Mouse (Mus musculus): Measurements from ENCODE around the gene Zp3r. TPM values are rescaled to one million over a fixed set of nuclear protein-coding genes. Genes with fewer than 3 reads are reported as not detected.

The Zp3r gene
- polyA plus RNA-seq, 2 experiments: not detected

GRCm38 (mm10) chr1:130549698-130550097, 79.7 kb downstream of the Zp3r start:
- Histone ChIP-seq H3K27me3 (ENCODE audit: control insufficient read depth, insufficient read depth, low read length) (no peaks in the 10 kb centered on the region), H3K4me2 (ENCODE audit: low read depth) (no peak overlapping the region), H3K9ac (replicated peaks) (no peak overlapping the region), H3K9me3 (ENCODE audit: control insufficient read depth, low read length) (no peaks in the 10 kb centered on the region), H3K4me1 (replicated peaks; ENCODE audit: control insufficient read depth in 2 of 2, insufficient read depth in 2 of 2, low read length in 1 of 2) (peaks cover 0 to 4% of the 10 kb centered on the region in 2 experiments; a peak in 1 of 4 replicates), H3K36me3 (replicated peaks; ENCODE audit: control insufficient read depth, insufficient read depth, low read depth) (no peaks in the 10 kb centered on the region), H3K4me3 (ENCODE audit: insufficient read depth in 1 of 2, low read depth in 2 of 2, low read length in 2 of 2) (no peak overlapping the region), H3K27ac (no peak overlapping the region)
- no peak for DNase-seq (ENCODE audit: low read depth in 3 of 3, low spot score in 3 of 3)
- WGBS (ENCODE audit: insufficient replicate concordance): 37% methylated on average over 6 of the region's 6 CpGs
- TF ChIP-seq CTCF (IDR thresholded peaks at IDR 0.05; ENCODE audit: low read depth) (no peak), EP300 (IDR thresholded peaks at IDR 0.05; ENCODE audit: low read depth) (no peak)
- no peak for ATAC-seq (ENCODE audit: insufficient read depth)

- Histone ChIP-seq H3K36me3 (replicated peaks; ENCODE audit: control insufficient read depth, insufficient read depth, low read depth) (no peaks in the 10 kb centered on the region), H3K27ac (no peak overlapping the region), H3K4me2 (ENCODE audit: low read depth) (no peak overlapping the region), H3K4me1 (replicated peaks; ENCODE audit: control insufficient read depth in 2 of 2, insufficient read depth in 2 of 2, low read length in 1 of 2) (peaks cover 0 to 4% of the 10 kb centered on the region in 2 experiments; a peak in 1 of 4 replicates), H3K9ac (replicated peaks) (no peak overlapping the region), H3K27me3 (ENCODE audit: control insufficient read depth, insufficient read depth, low read length) (no peaks in the 10 kb centered on the region), H3K4me3 (ENCODE audit: insufficient read depth in 1 of 2, low read depth in 2 of 2, low read length in 2 of 2) (no peak overlapping the region), H3K9me3 (ENCODE audit: control insufficient read depth, low read length) (no peaks in the 10 kb centered on the region)
- no peak for TF ChIP-seq CTCF (IDR thresholded peaks at IDR 0.05; ENCODE audit: low read depth)
- TF ChIP-seq EP300 (IDR thresholded peaks at IDR 0.05; ENCODE audit: low read depth): no peak
- no peak for ATAC-seq (ENCODE audit: insufficient read depth)
- no peak for DNase-seq (ENCODE audit: low read depth in 3 of 3, low spot score in 3 of 3)
- WGBS (ENCODE audit: insufficient replicate concordance): 36% methylated on average over 7 of the region's 7 CpGs
These were observed 80.3 kb downstream of the Zp3r start for GRCm38 (mm10) chr1:130549160-130549559.

- DNase-seq (ENCODE audit: low read depth in 3 of 3, low spot score in 3 of 3) (peak in 1 of 3 experiments; percentile 22), ATAC-seq (ENCODE audit: insufficient read depth) (peak; percentile 39; the same call in 1 of the 2 replicates)
- no peak overlapping the region for H3K27ac ChIP-seq
- 16% methylated on average over 25 of the region's 25 CpGs for WGBS (ENCODE audit: insufficient replicate concordance)
- no peaks in the 10 kb centered on the region for H3K36me3 ChIP-seq (replicated peaks; ENCODE audit: control insufficient read depth, insufficient read depth, low read depth)
- peak; percentile 60 for TF ChIP-seq CTCF (IDR thresholded peaks at IDR 0.05; ENCODE audit: low read depth)
- TF ChIP-seq EP300 (IDR thresholded peaks at IDR 0.05; ENCODE audit: low read depth): no peak
- peak overlapping the region; percentile 61 for H3K4me2 ChIP-seq (ENCODE audit: low read depth)
- H3K9me3 ChIP-seq (ENCODE audit: control insufficient read depth, low read length): no peaks in the 10 kb centered on the region
- H3K9ac ChIP-seq (replicated peaks): peak overlapping the region; percentile 34; the same call in 1 of the 2 replicates
- H3K27me3 ChIP-seq (ENCODE audit: control insufficient read depth, insufficient read depth, low read length): no peaks in the 10 kb centered on the region
- H3K4me1 ChIP-seq (replicated peaks; ENCODE audit: control insufficient read depth in 2 of 2, insufficient read depth in 2 of 2, low read length in 1 of 2): peaks cover 0 to 4% of the 10 kb centered on the region in 2 experiments; a peak in 1 of 4 replicates
- H3K4me3 ChIP-seq (ENCODE audit: insufficient read depth in 1 of 2, low read depth in 2 of 2, low read length in 2 of 2): peak overlapping the region; percentile 39 to 44
These were observed 81.6 kb downstream of the Zp3r start for GRCm38 (mm10) chr1:130547674-130548429.

Other genes starting within 250 kb of the Zp3r start
- not detected in 2 replicates for gene Cd55b, start 206.6 kb downstream of the Zp3r start, polyA plus RNA-seq (2012; rRNA removed)
- not detected in 2 replicates for gene Cd55b, start 206.6 kb downstream of the Zp3r start, polyA plus RNA-seq (2014; fragmentation: Nextera tagmentation; extraction: Ambion mirVana)
- gene Cd55, start 166.9 kb downstream of the Zp3r start, polyA plus RNA-seq (2012; rRNA removed): 10.7 and 15.9 TPM in 2 replicates
- gene Cd55, start 166.9 kb downstream of the Zp3r start, polyA plus RNA-seq (2014; fragmentation: Nextera tagmentation; extraction: Ambion mirVana): 19.6 and 21.7 TPM in 2 replicates
- gene C4bp, start 32.0 kb upstream of the Zp3r start, polyA plus RNA-seq (2012; rRNA removed): 0.64 and 0.98 TPM in 2 replicates
- gene C4bp, start 32.0 kb upstream of the Zp3r start, polyA plus RNA-seq (2014; fragmentation: Nextera tagmentation; extraction: Ambion mirVana): 2.2 and 2.7 TPM in 2 replicates
- gene Gm29427, start 86.2 kb upstream of the Zp3r start, polyA plus RNA-seq (2012; rRNA removed): not detected in 2 replicates
- gene Gm29427, start 86.2 kb upstream of the Zp3r start, polyA plus RNA-seq (2014; fragmentation: Nextera tagmentation; extraction: Ambion mirVana): not detected in 2 replicates
- gene Yod1, start 87.7 kb upstream of the Zp3r start, polyA plus RNA-seq (2012; rRNA removed): 4.3 and 5.8 TPM in 2 replicates
- gene Yod1, start 87.7 kb upstream of the Zp3r start, polyA plus RNA-seq (2014; fragmentation: Nextera tagmentation; extraction: Ambion mirVana): 19.0 and 22.8 TPM in 2 replicates
- 6.4 and 7.2 TPM in 2 replicates for gene Pfkfb2, start 99.6 kb upstream of the Zp3r start, polyA plus RNA-seq (2012; rRNA removed)
- gene Pfkfb2, start 99.6 kb upstream of the Zp3r start, polyA plus RNA-seq (2014; fragmentation: Nextera tagmentation; extraction: Ambion mirVana): 1.7 and 3.6 TPM in 2 replicates
- 3.6 and 3.7 TPM in 2 replicates for gene AA986860, start 102.4 kb upstream of the Zp3r start, polyA plus RNA-seq (2012; rRNA removed)
- 5.3 and 8.7 TPM in 2 replicates for gene AA986860, start 102.4 kb upstream of the Zp3r start, polyA plus RNA-seq (2014; fragmentation: Nextera tagmentation; extraction: Ambion mirVana)
- not detected in 2 replicates for gene Fcamr, start 171.3 kb upstream of the Zp3r start, polyA plus RNA-seq (2012; rRNA removed)
- gene Fcamr, start 171.3 kb upstream of the Zp3r start, polyA plus RNA-seq (2014; fragmentation: Nextera tagmentation; extraction: Ambion mirVana): not detected in 2 replicates
- gene Pigr, start 197.1 kb upstream of the Zp3r start, polyA plus RNA-seq (2012; rRNA removed): 0.13 and 0.21 TPM in 2 replicates
- 0.14 and 0.19 TPM in 2 replicates for gene Pigr, start 197.1 kb upstream of the Zp3r start, polyA plus RNA-seq (2014; fragmentation: Nextera tagmentation; extraction: Ambion mirVana)
- gene Fcmr, start 236.0 kb upstream of the Zp3r start, polyA plus RNA-seq (2012; rRNA removed): 0.16 TPM in 1 of 2 replicates, not detected in the other
- gene Fcmr, start 236.0 kb upstream of the Zp3r start, polyA plus RNA-seq (2014; fragmentation: Nextera tagmentation; extraction: Ambion mirVana): not detected in 2 replicates